Mouse (Mus musculus) CD8-positive naive resting alpha-beta T cell, adult 2 months (primary cell): Measurements from ENCODE around the gene Zfand2b.

Experiments used
- DNase-seq, 2 experiments: peaks; one replicate each; pipeline ENCODE4 v3.0.0; 2022; ENCODE audit warnings: low read depth in 2 of 2, low spot score in 2 of 2

Zfand2b gene

DNA sequence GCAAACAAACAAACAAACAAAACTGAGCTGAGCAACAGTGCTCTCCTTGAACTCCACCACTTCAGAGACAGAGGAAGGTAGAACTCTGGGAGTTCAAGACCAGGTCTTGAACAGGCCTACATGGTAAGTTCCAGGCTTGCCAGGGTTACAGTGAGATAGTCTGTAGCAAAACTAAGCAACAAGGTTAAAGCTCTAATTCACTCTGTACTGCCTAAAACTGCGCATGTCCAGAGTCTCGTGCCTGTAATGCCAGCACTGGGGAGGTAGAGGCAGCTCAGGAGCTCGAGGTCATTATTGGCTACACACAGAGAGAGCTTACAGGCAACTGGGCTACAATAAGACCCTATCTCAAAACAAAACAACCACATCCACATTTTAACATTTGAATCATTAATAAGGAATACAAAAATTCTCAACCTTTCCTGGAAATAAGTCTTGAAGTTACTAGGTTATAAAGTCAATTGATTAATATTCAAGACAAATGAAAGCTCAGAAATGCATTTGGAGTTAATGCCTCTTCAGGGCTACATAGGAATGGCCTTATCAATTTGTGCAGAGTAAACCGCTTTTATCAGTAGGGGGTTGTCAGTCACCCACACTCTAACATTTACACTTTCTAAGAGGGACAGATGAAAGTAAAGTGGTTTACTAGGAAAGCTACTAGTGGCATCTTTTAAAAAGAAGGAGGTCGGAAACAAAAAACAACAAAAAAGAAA lies 8.7 kb upstream of the Zfand2b start:
- no peak for DNase-seq

DNA sequence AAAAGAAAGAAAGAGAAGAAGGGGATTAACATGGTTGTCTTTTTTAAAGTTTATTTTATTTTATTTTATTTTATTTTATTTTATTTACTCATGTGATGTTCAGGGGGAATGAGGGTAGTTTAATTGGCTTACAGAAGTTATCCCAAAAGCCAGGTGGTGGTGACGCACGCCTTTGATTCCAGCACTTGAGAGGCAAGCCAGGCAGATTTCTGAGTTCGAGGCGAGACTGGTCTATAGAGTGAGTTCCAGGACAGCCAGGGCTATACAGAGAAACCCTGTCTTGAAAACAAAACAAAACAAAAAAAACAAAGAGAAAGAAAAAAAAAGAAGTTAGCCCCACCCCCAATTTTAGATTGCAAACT lies 8.2 kb upstream of the Zfand2b start:
- no peak for DNase-seq

DNA sequence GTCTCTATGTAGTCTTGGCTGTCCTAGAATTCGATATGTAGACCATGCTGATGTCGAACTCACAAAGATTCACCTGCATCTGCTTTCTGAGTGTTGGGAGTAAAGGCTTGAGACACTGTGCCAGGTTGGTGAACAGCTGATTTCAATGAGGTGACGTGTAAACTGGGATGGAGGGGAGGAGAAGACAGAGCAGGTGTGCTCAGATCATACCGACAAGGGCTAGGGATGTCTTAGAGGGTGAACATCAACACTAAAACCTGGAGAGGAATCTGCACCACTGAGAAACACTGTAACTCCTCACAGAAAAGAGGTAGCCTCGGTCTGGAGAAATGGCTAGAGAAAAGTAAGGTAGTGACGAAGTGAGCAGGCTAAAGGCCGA lies 364 bp upstream of the Zfand2b start:
- no peak for DNase-seq

DNA sequence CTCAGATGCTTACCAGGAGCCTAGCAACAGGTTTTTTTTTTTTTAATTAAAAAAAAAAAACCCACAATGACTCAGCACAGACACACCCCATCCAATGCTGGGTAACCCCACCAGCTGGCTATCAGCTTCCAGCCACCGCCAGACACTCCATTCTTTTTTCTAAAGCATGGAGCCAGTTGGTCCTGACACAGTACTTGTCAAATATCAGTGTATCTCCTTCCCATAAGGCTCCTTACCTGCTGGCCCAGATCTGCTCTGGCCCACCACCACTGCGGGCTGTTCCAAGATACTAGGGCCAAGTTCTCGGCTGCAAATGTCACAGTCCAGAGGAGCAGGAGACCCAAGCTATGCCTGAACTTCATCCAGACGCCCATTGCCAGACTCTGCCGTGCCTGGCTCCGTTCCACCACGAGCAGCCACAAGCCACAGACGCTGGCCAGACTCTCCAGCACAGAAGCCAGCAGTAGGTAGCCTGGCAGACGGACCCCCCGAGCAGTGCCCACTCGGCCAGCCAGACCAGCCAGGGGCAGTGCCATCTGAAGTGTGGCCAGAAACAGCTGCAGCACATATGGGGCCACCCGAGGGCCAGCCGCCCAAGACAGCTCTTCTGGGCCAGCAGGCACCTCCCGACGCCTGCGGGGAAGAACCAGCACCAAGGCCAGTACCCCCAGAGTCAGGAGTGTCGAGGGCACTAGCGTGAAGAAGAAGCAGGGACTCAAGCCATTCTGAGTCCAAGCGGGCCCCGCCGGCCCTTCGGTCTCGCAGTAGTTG lies 11.1 kb downstream of the Zfand2b start:
- peak in 1 of 2 experiments; percentile 6 for DNase-seq

DNA sequence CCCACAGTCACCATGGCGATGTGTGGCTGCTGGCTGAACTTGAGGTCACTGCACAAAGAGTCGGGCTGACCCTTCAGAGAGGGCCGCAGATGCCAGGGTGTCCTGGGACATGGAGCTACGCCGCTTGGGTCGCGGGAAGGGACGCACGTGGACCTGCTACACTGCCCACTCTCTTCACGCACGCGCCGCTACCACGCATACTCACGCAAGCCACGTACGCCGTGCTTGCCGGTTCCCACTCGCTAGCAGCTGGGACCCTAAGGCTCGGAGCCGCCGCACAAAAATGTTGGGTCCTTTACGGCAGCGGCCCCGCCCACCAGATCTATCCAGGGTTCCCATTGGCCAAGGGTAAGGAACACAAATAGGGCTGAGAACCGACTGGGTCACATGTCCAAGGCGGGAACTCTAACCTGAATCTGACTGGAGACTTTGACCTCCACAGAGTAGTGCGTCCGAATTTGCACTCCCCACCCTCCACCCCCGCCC lies 11.7 kb downstream of the Zfand2b start, which contains the start of gene Abcb6:
Abcb6 (minus strand) TSS at position 288 of the 486 bp plus-strand sequence.
- DNase-seq: peak; percentile 66 to 73

DNA sequence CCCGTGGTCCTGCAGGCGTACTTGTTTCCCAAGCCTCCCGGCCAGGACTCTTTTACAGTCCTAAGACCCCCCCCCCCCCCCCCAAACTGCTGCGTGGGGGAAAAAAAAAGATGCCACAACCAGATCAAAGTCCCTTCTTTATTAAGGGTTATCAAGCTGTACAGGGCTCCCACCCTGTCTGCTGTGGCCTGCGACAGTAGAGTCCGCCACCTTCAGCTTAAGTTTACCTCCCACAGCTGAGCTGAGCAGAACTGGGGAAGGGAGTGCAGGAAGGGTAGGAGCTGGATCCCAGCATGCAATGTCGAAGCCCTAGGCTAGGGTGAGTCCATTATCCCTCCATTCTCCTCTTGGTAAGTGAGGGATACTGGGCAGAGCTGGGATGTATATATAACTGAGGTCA lies 12.3 kb downstream of the Zfand2b start:
- no peak for DNase-seq

DNA sequence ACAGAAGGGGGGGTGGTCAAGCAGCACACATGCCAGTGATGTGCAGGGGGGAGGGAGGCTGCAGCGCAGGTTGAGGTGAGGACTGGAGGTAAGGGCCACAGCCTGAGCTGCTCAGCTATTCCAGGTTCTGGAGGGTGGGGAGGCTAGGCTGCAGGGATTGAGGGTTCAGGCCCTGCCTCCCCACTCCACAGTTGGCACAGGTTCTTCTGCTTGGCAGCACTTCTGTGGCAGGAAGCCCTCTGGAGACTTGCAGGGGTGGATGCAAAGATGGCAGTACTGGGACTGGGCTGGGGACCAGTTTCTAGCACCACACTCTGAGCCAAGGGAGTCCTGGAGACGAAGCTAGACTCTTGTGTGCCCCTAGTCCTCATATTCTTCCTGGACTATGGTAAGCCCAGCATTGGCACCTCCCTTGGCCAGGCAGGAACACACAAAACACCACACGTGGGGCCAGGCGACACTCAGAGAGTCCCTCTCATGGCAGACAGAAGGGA lies 13.0 kb downstream of the Zfand2b start:
- no peak for DNase-seq

DNA sequence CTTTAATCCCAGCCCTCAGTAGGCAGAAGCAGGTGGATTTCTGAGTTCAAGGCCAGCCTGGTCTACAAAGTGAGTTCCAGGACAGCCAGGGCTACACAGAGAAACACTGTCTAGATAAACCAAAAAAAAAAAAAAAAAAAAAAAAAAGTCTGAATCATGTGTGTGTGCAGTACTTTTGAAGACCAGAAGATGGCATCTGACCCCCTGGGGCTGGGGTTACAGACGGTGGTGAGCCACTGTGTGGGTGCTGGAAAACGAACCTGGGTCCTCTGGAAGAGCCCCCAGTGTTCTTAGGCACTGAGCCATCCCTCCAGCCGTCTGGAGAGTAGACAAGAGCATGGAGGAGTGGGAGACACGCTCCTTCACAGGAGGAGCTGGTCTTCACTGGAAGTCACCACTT lies 13.7 kb downstream of the Zfand2b start:
- DNase-seq: no peak

DNA sequence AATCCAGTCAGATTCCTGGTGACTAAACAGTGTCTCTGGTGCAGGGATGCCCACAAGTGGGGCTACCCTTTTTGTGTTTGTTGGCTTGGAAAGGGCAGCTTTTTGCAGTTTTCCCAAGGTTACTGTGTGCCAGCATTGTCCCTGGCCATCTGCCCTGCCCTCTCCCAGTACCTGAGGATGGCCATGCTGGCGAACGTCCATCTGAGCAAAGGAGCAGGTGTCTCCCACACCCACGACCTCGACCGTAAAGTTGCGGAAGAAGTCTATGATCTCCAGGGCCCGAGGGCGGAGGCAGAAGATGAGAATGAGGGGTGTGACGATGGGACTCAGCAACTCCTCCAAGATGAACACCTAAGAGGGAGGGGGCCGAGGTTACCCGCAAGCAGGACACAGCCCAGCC lies 17.0 kb downstream of the Zfand2b start:
- no peak for DNase-seq

DNA sequence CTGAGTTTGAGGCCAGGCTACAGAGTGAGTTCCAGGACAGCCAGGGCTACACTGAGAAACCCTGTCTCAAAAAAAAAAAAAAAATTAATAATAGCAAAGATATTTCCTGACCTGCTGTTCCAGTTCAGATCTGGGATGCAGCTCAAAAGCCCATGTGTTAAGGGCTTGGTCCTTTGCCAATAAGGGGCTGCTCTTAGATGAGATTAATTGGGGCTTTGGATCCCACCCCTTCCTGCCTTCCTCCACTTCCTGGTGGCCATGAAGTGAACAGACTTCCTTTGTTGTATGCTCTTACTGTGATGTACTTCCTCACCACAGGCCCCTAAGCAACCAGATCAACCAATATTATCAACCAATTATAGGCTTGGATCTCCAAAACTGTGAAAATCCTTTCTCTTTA lies 18.7 kb downstream of the Zfand2b start:
- DNase-seq: no peak

DNA sequence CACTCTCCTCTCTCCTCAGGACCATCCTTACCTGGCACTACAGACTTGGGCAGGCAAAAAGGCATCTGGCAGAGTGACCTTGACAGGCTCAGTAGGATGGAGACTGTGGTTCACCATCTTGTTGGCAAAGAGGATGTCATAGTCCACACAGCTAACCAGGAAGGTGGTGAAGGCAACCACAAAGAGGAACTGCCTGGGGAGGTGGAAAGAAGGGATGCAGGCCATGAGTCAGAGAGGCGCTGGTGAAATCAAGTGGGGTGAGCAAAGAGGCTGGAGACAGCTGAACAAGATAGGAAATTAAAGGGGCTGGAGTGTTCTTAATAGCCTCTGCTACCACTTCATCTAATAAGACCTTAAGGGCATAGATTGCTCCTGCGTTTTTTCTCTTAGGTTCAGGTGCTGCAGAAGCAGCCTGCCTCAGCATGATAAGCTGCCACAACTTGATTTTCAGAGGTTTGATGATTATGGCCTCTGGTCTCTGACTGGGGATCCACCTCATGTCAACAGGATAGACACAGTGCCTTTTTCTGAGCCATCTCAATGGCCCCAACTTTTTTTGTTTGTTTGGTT lies 19.6 kb downstream of the Zfand2b start:
- no peak for DNase-seq

DNA sequence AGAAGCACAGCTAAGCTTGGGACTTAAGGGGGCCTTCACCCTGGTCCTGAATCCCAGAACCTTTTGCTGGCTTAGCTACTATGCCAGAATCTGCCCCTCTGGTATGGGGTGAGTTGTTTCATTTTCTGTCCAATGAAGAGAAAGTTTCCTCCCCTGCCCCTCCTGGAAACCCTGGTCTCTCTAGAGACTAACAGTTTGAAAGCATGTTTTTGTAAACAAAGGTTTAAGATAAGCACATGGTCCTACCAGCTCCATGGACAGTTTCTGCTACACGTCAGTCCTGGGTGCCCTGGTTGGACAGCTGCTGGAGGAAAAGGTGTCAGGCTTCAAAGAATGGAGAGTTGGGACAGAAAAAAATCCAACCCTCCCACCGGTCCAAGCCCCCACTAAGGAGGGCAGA lies 22.1 kb downstream of the Zfand2b start:
- no peak for DNase-seq

DNA sequence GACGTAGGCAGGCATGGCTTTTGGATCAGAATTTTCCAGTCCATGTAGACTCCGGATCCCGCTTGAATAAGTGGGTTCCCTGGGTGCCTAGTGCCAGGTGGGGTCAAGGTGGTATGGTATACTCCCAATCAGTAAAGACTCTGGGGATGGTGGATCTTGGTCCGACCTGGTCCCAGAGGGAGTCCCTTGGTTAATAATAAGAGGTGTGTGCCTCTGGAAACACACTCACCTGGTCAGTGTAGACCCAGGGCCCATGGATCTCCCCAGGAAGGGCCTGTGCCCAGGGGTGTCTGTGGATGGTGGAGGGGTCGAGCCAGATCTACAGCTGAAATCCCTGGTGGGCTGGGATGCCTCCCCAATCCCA lies 22.8 kb downstream of the Zfand2b start:
- DNase-seq: no peak

DNA sequence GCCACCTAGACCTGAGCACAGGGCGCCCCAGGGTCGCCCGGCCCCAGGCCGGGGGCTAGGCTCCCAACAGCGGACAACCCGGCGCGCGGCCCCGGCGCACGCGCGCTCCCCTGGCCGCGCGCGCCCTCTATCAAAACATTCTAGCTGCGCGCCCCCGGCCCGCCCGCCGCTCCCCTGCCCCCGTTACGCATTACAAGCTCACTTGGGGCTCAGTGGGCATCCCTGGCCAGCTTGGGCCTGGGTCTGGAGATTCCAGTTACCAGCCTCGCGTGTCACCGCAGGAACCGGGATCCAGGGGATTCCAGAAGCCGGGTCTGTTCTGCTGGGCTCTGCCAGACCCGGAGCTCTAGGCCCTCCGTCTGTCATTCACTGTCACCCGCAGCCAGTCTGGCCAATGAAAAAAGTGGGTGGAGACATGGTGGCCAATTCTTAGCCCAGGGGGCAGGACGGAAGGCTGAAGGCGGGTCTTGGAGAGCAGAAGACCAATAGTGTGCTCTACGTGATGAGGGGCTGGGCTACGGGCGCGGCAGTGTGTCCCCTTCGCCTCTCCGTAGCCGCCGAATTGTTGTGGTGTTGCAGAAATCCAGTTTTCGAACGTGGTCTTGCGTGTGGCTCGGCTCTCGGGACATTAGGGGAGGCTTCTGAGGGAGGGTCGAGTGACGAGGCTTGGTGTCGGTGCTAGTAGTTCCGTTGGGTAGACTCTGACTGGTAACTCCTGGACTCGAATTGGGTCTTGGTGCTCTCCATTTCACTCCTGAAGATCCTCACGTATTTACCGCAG lies 23.4 kb downstream of the Zfand2b start, which contains the start of the genes Ankzf1 and Atg9a:
Ankzf1 (plus strand) TSS at position 530 of the 781 bp plus-strand sequence.
Atg9a (minus strand) TSS at position 575 of the 781 bp plus-strand sequence.
- DNase-seq: peak; percentile 92 to 93

DNA sequence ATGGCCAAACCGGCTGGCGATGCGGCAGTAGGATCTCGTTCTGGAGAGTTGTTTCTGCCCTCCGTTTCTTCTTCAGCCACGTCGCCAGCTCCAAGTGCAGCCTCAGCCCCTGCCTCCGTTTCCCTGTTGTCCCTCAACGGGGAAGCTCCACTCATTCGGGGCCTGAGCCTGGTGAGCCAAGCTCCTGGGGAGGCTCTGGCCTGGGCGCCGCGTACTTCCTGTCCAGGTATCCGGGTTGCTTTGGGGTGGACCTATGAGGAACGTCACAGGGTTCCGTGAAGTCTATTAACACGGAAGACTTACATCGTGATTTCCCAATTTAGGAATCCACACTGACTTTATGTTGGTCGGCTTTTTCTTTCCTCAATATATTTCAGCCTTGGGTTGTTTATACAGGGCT lies 24.0 kb downstream of the Zfand2b start:
- no peak for DNase-seq

DNA sequence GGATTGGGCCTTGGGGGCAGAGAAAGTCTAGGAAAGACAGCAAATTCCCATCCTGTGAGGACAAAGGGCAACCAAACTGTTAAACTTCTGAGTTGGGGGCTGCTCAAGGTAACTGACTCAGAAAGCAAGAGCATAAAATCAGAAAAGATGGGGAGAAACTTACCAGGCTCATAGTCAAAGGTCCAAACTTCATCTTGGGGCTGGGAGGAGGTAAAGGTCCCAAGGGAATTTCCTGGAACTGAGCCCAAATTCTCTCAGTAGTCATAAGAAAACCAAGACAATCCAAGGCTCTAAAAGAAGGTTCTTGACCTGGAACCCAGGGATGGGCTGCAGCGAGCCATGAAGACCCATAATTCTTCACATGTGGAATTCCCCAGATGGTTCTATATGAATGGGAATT lies 32.8 kb downstream of the Zfand2b start:
- DNase-seq: no peak

DNA sequence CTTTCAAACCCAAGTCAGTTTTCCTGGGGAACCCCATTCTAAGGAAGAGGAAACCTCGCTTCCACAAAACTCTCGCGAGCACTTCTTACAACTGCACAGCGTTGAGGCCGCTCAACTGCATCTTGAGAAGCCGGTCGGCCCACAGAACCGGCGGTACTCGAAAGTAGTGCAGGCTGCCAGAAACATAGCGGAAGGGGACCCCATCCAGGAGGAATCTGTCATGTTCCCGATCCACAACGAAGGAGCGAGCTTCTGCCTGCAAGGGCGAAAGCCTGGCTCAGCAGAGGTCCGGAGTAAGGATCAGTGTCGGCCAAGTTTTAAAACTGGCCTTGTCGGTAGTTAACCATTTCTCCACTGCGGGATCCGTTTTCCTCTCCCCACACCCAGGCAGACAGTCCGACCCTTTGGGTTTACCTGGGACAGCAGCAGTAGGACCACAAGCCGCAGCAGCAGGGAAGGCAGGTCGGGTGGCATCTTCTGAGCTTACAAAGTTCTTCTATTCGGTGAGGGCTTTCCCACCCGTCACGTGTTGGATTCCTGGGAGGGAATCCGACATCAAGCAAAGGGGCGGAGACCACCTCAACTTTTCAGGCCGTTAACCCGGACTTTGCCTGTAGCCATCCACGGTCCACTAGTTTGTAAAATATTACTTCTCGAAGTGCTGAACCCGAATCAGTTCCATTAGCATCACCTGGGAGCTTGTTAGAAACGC lies 40.7 kb downstream of the Zfand2b start:
- DNase-seq: no peak

DNA sequence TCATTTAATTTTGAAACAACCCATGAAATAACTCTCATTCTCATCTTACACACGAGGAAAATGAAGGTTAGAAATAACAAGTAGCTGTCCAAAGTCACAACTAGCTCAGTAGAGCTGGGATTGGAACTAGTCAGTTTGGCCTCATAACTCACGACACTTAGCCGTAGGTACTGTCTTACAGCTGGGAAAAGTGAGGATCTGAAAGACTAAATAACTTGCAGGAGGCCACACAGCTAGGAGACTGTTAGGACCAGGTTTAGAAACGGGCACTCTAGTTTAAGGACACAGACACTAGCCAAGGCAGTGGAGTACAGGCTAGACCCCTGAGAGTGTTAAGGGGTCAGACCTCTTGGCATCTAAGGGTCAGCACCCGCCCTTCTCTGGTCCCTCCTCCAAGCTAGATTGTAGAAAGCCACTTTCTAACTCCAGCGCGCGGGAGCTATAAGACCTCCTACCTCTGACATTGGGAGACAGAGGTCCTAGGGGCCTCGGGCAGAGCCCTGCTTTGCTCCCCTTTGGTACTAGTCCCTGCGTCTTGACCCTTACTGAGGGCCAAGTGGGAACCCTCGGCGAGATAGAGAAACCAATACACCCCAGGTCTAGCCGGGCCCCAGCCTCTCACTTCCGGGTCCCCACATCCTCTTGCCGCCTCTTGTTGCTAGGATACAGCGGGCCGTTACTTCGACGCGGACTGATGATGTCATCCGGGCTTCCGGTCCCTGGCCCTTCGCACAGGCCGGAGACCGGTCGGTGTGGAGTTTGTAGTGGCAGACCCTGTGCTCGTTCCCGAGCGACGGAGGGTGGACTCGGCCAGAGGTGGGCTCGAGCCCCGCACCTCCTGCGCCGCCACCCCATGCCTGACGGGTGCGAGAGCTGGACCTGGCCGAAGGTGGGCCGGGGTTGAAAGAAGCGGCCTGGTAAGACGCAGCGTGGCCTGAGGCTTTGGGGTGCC lies 42.0 kb downstream of the Zfand2b start, which contains the start of the genes Glb1l and Stk16:
Glb1l (minus strand) TSS at position 678 of the 952 bp plus-strand sequence.
Stk16 (plus strand) TSS at position 703 of the 952 bp plus-strand sequence.
- peak; percentile 84 to 88 for DNase-seq

DNA sequence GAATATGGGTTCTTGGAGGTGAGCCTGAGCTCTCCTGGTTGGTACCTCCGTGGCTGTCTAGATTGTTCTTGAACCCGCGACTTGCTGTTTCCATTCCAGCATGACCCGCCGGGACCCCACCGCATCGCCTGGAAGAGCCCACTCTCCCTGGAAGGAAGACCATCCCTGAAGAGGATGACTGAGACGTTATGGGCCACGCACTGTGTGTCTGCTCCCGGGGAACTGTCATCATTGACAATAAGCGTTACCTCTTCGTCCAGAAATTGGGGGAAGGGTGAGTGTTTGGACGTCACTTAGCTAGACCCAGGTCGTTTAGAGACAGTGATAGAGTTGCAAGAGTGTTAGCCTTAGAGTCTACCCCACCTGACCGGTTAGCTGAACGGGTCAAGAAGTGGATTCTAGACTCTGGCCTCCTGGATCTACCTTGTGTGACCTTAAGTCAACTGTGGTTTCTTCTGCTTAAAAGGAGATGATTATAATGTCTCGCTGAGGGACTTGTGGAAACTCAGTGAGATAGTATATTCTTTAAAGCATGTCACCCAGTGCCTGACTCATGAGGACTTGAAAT lies 42.8 kb downstream of the Zfand2b start:
- DNase-seq: no peak
